In genomic region chr17:30177435-30177834, GRCm38 (mm10) we compare ENCODE assay signal across 12 mouse cellular contexts.
DNase-seq lines count a peak whose midpoint lies in the region; ATAC-seq lines count a peak whose summit lies in the region.
"Had no signal": no experiment of that assay in that cellular context is flagged by ENCODE, and none has a peak within 500 bp of the region (broad histone marks: within the 10 kb centered on the region; RNA-seq: fewer than 3 reads in every experiment).

No protein-coding gene starts in this region.

- ATAC-seq in kidney, embryonic 15.5 days (replicated peaks; ENCODE audit: low FRiP score), result no peak
- ATAC-seq in liver, embryonic 12.5 days, result no peak
- ATAC-seq: lung, postnatal 0 days had no signal

- H3K4me3 ChIP-seq in kidney, embryonic 15.5 days (replicated peaks), result no peak overlapping the region
- H3K4me3 ChIP-seq in liver, embryonic 12.5 days, result no peak overlapping the region
- H3K4me3 ChIP-seq: limb, embryonic 12.5 days had no signal

- H3K27ac ChIP-seq in kidney, embryonic 15.5 days, result no peak overlapping the region
- H3K27ac ChIP-seq in liver, embryonic 12.5 days, result no peak overlapping the region
- H3K27ac ChIP-seq: limb, embryonic 12.5 days had no signal

- no peak overlapping the region for H3K9ac ChIP-seq in kidney, embryonic 15.5 days
- H3K9ac ChIP-seq in liver, embryonic 12.5 days, result no peak overlapping the region
- H3K9ac ChIP-seq: limb, embryonic 12.5 days had no signal

- DNase-seq in kidney, adult 11 months, result peak; percentile 76
- peak; percentile 40 for DNase-seq in Muller cell, postnatal 12 days (ENCODE audit: inconsistent ontology term)
- DNase-seq in adrenal gland, postnatal 14 days, result peak; percentile 51
- peak; percentile 97 to 98 for DNase-seq in cerebellum, postnatal 14 days
- no peak for DNase-seq in thymus, postnatal 0 days (ENCODE audit: low spot score)
- DNase-seq in urinary bladder, adult 18-20 months (ENCODE audit: low spot score in 2 of 2), result no peak
- DNase-seq: gastrocnemius, postnatal 25 days had no signal

- no peak overlapping the region for H3K4me2 ChIP-seq in kidney, embryonic 15.5 days
- no peak overlapping the region for H3K4me2 ChIP-seq in liver, embryonic 12.5 days
- H3K4me2 ChIP-seq: limb, embryonic 12.5 days had no signal

- no peaks in the 10 kb centered on the region for H3K27me3 ChIP-seq in kidney, embryonic 15.5 days
- H3K27me3 ChIP-seq in liver, embryonic 12.5 days (replicated peaks), result no peaks in the 10 kb centered on the region
- H3K27me3 ChIP-seq: CH12.LX; limb, embryonic 12.5 days had no signal

- WGBS in kidney, embryonic 15.5 days, result 94% methylated on average over 4 of the region's 4 CpGs
- WGBS in liver, embryonic 12.5 days (ENCODE audit: insufficient replicate concordance), result 85% methylated on average over 4 of the region's 4 CpGs

- no peaks in the 10 kb centered on the region for H3K4me1 ChIP-seq in kidney, embryonic 15.5 days
- H3K4me1 ChIP-seq in liver, embryonic 12.5 days, result peaks cover 13% of the 10 kb centered on the region
- H3K4me1 ChIP-seq: limb, embryonic 12.5 days had no signal

- H3K9me3 ChIP-seq in kidney, embryonic 15.5 days (replicated peaks), result no peaks in the 10 kb centered on the region
- no peaks in the 10 kb centered on the region for H3K9me3 ChIP-seq in liver, embryonic 12.5 days (replicated peaks)
- H3K9me3 ChIP-seq: limb, embryonic 12.5 days had no signal

- H3K36me3 ChIP-seq in kidney, embryonic 15.5 days, result peaks cover 15% of the 10 kb centered on the region
- peaks cover 10% of the 10 kb centered on the region for H3K36me3 ChIP-seq in liver, embryonic 12.5 days

Comparison
In these comparisons a context has a peak if more than half of its experiments do, and no peak if none do; other contexts are left out.
1. DNase-seq: peak in kidney, adult 11 months (single experiment), Muller cell, postnatal 12 days (single experiment), adrenal gland, postnatal 14 days (single experiment) and cerebellum, postnatal 14 days (2 of 2); none in thymus, postnatal 0 days (single experiment) and urinary bladder, adult 18-20 months (0 of 2).